Mouse (Mus musculus): ENCODE data around the gene Pkd1. TPM values are rescaled to one million over a fixed set of nuclear protein-coding genes. Genes with fewer than 3 reads are reported as not detected.

Pkd1 gene
- 11.9 and 16.9 TPM in 2 replicates for polyA plus RNA-seq (2015; fragmentation: Nextera tagmentation; extraction: Ambion mirVana)

- peaks cover 29% of the 10 kb centered on the region for H3K4me1 ChIP-seq
- H3K27ac ChIP-seq, result peak within 1 kb of the TSS; percentile 95
- H3K36me3 ChIP-seq (ENCODE audit: poor library complexity, severe bottlenecking), result no peaks in the 10 kb centered on the region
- H3K9ac ChIP-seq, result peak within 1 kb of the TSS; percentile 94
- peak within 1 kb of the TSS; percentile 83 for H3K4me3 ChIP-seq
- ATAC-seq, result peak; percentile 96
- H3K27me3 ChIP-seq, result peaks cover 18% of the 10 kb centered on the region
- WGBS, result under 1% methylated on average over 71 of the region's 72 CpGs
- peak within 1 kb of the TSS; percentile 74 for H3K4me2 ChIP-seq
- no peaks in the 10 kb centered on the region for H3K9me3 ChIP-seq (replicated peaks)
Observed at GRCm38 (mm10) chr17:24549618-24550415, at the start of gene Pkd1. Pkd1 (plus strand) TSS chr17:24549834.

- Histone ChIP-seq H3K9ac (no peak overlapping the region), H3K4me1 (peaks cover 4% of the 10 kb centered on the region; the same call in 1 of the 2 replicates), H3K27ac (no peak overlapping the region), H3K4me3 (no peak overlapping the region), H3K36me3 (ENCODE audit: poor library complexity, severe bottlenecking) (peaks cover 97% of the 10 kb centered on the region), H3K4me2 (no peak overlapping the region), H3K27me3 (no peaks in the 10 kb centered on the region), H3K9me3 (replicated peaks) (no peaks in the 10 kb centered on the region)
- 35% methylated on average over 11 of the region's 11 CpGs for WGBS
- ATAC-seq, result no peak
Observed at GRCm38 (mm10) chr17:24502208-24502607, 47.4 kb upstream of the Pkd1 start.

GRCm38 (mm10) chr17:24504085-24504484 is 45.5 kb upstream of the Pkd1 start:
- H3K4me1 ChIP-seq, result peaks cover 4% of the 10 kb centered on the region; the same call in 1 of the 2 replicates
- H3K4me3 ChIP-seq, result no peak overlapping the region
- H3K4me2 ChIP-seq, result no peak overlapping the region
- H3K27ac ChIP-seq, result no peak overlapping the region
- H3K9ac ChIP-seq, result no peak overlapping the region
- WGBS, result 94% methylated on average over 10 of the region's 10 CpGs
- no peaks in the 10 kb centered on the region for H3K27me3 ChIP-seq
- no peaks in the 10 kb centered on the region for H3K9me3 ChIP-seq (replicated peaks)
- no peak for ATAC-seq
- peaks cover 95% of the 10 kb centered on the region for H3K36me3 ChIP-seq (ENCODE audit: poor library complexity, severe bottlenecking)

DNA sequence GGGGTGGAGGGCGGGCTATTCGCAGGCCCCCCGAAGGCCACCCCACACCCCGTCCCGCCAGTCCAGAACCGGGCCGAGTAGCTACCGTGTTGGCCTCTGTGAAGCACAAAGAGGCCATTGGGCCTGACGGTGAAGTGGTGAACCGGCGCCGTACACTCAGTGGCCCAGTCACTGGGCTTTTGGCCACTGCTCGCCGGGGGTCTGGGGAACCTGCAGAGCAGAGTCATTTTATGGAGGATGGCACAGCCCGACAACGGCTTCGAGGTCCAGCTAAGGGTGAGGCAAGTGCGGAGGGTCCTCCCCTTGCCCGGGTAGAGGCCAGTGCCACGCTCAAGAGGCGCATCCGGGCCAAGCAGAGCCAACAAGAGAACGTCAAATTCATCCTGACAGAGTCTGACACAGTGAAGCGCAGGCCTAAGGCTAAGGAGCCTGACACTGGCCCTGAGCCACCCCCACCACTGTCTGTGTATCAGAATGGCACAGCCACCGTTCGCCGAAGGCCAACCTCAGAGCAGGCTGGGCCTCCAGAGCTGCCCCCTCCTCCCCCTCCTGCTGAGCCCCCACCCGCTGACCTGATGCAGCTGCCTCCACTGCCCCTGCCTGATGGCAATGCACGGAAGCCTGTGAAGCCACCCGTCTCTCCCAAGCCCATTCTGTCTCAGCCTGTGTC is 44.2 kb upstream of the Pkd1 start:
- 91% methylated on average over 30 of the region's 30 CpGs for WGBS
- Histone ChIP-seq H3K4me1 (peaks cover 4% of the 10 kb centered on the region; the same call in 1 of the 2 replicates), H3K9me3 (replicated peaks) (no peaks in the 10 kb centered on the region), H3K27ac (no peak overlapping the region), H3K4me2 (no peak overlapping the region), H3K27me3 (no peaks in the 10 kb centered on the region), H3K9ac (no peak overlapping the region), H3K4me3 (no peak overlapping the region), H3K36me3 (ENCODE audit: poor library complexity, severe bottlenecking) (peaks cover 97% of the 10 kb centered on the region)
- ATAC-seq, result no peak

GRCm38 (mm10) chr17:24506332-24507070 is 43.1 kb upstream of the Pkd1 start:
- H3K27ac ChIP-seq, result no peak overlapping the region
- H3K4me3 ChIP-seq, result no peak overlapping the region
- H3K9me3 ChIP-seq (replicated peaks), result no peaks in the 10 kb centered on the region
- peak overlapping the region; percentile 40; the same call in 1 of the 2 replicates for H3K9ac ChIP-seq
- peaks cover 97% of the 10 kb centered on the region for H3K36me3 ChIP-seq (ENCODE audit: poor library complexity, severe bottlenecking)
- 32% methylated on average over 36 of the region's 36 CpGs for WGBS
- peak overlapping the region; percentile 19; the same call in 1 of the 2 replicates for H3K4me2 ChIP-seq
- peaks cover 4% of the 10 kb centered on the region; the same call in 1 of the 2 replicates for H3K4me1 ChIP-seq
- no peak for ATAC-seq
- H3K27me3 ChIP-seq, result no peaks in the 10 kb centered on the region

DNA sequence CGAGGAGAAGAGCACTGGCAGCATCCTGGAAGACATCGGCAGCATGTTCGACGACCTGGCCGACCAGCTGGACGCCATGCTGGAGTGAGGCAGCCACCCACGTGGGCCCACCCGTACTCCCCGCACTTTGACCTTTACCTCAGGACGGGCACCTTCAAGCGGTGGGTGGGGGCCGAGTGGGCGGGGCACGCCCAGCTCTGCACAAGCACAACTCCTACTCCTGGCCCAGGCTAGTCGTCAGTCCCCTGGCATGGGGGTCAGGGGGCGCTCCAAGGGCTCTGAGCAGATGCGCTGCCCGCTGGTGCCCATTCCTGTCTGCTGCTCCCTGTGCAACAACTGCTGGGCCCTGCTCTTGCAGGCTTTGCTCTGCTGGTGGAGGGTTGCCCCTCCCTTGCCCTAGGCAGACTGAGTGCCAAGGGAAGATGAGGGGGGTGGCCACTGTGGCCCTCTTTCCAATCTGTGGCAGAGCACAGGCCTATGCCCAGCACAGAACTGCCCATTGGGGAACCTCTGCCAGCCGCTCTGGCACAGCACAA is 42.4 kb upstream of the Pkd1 start:
- H3K27ac ChIP-seq, result no peak overlapping the region
- H3K9ac ChIP-seq, result no peak overlapping the region
- H3K9me3 ChIP-seq (replicated peaks), result no peaks in the 10 kb centered on the region
- 52% methylated on average over 19 of the region's 19 CpGs for WGBS
- no peak overlapping the region for H3K4me3 ChIP-seq
- H3K4me2 ChIP-seq, result no peak overlapping the region
- peaks cover 97% of the 10 kb centered on the region for H3K36me3 ChIP-seq (ENCODE audit: poor library complexity, severe bottlenecking)
- no peak for ATAC-seq
- peaks cover 4% of the 10 kb centered on the region; the same call in 1 of the 2 replicates for H3K4me1 ChIP-seq
- H3K27me3 ChIP-seq, result no peaks in the 10 kb centered on the region

DNA sequence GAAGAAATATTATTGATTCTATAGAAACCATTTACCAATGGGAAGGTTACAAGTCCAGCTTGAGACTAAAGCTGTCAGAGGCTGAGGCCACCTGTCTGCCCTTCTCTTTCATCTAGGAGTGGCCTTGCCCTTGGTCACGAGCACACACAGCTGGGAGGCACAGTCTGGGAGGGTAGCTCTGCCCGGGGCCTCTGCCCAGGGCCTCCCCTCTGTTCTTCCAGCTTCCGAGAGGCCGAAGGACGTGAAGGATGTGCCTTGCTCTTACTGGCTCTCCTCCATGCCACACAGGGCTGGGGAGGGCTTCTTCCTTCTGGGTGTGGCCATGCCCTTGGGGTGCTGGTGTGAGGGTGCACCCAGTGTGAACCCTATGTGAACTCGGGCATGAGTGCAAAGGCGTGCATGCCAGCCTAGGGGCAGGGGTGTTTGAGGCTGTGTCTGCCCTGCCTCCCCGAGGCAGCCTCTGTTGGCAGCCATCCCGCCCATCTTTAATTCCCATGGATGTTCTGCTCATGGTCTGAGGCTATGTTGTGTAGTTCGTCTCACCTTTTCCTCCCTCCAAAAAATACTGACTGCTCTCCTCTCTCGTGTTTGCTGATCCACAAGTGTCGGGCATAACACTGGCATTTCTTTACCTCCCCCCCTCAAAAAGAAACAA is 41.7 kb upstream of the Pkd1 start:
- Histone ChIP-seq H3K27ac (no peak overlapping the region), H3K4me2 (no peak overlapping the region), H3K4me3 (no peak overlapping the region), H3K9ac (no peak overlapping the region), H3K9me3 (replicated peaks) (no peaks in the 10 kb centered on the region), H3K36me3 (ENCODE audit: poor library complexity, severe bottlenecking) (peaks cover 96% of the 10 kb centered on the region), H3K4me1 (peaks cover 4% of the 10 kb centered on the region; the same call in 1 of the 2 replicates), H3K27me3 (no peaks in the 10 kb centered on the region)
- WGBS, result 84% methylated on average over 12 of the region's 12 CpGs
- no peak for ATAC-seq

DNA sequence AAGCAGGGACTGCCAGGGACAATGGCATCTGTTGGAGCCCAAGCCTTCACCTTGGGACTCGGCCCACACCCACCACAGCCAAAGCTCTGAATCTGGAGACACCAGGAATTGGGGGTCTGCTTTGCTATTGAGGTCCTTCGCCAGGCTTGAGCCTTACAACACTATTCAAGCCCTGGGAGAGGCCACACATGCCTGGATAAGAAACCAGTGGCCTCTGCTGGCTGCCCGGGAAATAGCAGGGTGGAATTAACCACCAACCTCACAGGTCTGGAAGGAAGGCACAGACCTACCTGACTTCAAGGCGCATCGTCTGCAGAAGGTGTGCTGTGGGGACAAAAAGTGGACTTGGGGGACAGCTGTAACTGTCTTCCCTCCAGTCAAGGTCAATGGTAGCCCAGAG is 36.0 kb upstream of the Pkd1 start:
- peak; percentile 61 for ATAC-seq
- H3K27ac ChIP-seq, result no peak overlapping the region
- H3K4me1 ChIP-seq, result no peaks in the 10 kb centered on the region
- WGBS, result 50% methylated on average over 5 of the region's 5 CpGs
- no peak overlapping the region for H3K4me2 ChIP-seq
- H3K9ac ChIP-seq, result no peak overlapping the region; the same call in 1 of the 2 replicates
- no peaks in the 10 kb centered on the region for H3K9me3 ChIP-seq (replicated peaks)
- H3K4me3 ChIP-seq, result no peak overlapping the region
- no peaks in the 10 kb centered on the region for H3K27me3 ChIP-seq
- peaks cover 96% of the 10 kb centered on the region for H3K36me3 ChIP-seq (ENCODE audit: poor library complexity, severe bottlenecking)

DNA sequence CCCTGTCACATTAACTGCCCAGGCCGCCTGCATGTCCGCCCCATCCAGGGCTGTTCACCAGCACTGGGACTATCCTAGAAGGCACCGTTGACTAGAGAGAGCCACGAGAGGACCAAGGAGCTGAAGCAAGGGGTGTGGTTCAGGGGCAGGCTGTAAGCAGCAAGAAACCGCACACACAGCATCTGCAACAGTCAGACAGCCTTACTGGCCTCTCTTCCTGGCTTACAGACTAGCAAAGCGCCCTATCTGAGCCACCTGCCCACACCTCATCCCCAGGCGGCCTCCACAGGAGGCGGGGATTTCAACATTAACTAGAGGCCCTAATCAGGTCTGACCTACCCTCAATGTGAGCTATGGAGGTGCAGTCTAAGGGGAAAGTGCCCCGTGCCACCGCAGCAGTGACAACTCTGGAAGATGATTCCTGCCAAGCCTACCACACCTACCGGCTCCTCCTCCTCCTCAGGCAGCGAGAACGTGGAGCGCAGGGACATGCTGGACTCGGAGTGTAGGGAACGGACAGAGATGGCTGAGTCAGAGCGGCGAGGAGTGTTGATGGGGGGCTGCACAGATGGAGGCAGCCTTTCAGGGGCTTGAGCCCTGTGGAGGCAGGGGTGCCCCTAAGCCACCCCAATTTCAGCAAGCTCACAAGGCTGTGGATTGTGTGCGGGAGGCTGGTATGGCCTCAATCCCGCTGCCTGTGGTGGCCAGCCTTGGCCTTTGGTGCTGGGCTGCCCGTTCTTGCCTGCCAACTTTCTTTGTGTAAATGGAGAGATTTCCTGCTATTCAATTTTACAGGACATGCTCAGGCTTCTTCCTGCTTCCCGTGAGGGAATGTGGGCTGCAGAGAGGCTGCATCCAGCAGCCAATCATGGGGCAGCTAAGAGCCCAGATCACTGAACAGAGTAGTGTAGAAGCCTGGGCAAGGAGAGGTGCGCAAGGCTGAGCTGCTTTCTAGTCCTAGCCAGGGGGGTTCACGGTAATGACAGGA is 35.1 kb upstream of the Pkd1 start:
- Histone ChIP-seq H3K9ac (no peak overlapping the region), H3K36me3 (ENCODE audit: poor library complexity, severe bottlenecking) (peaks cover 92% of the 10 kb centered on the region), H3K4me3 (no peak overlapping the region), H3K27me3 (no peaks in the 10 kb centered on the region), H3K27ac (0 out of 2 replicates have a peak overlapping the region, but pooled peaks have one; percentile 2), H3K4me2 (no peak overlapping the region), H3K9me3 (replicated peaks) (no peaks in the 10 kb centered on the region), H3K4me1 (no peaks in the 10 kb centered on the region)
- ATAC-seq, result no peak
- WGBS, result 86% methylated on average over 24 of the region's 24 CpGs

DNA sequence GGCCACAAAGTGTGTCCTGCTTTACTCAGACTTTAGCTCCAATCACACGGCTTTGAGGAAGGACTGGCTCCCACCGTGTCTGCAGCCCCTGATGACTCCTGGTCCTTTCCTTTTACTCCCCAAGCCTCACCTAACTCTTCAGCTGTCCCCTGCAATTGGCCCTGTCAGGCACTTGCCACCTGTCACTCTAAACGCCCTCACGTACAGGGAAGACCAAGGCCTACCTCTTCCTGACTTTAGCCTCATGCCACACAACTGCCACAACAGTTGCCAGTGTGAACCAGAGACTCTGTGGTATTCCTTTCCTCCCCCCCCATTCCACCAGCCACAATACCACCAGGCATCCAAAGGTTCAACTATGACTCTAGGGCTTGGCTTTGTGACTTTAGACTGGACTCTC is 29.2 kb upstream of the Pkd1 start:
- Histone ChIP-seq H3K9me3 (replicated peaks) (no peaks in the 10 kb centered on the region), H3K4me1 (0 out of 2 replicates have a peak, but pooled peaks cover 8% of the 10 kb centered on the region), H3K4me3 (no peak overlapping the region), H3K4me2 (no peak overlapping the region), H3K9ac (no peak overlapping the region), H3K27me3 (no peaks in the 10 kb centered on the region), H3K36me3 (ENCODE audit: poor library complexity, severe bottlenecking) (peaks cover 52% of the 10 kb centered on the region), H3K27ac (no peak overlapping the region)
- 84% methylated on average over 4 of the region's 4 CpGs for WGBS
- no peak for ATAC-seq
